Mouse (Mus musculus): Measurements from ENCODE around the gene Ddx55.
A peak's percentile ranks its signal among the peaks of the same experiment; 100 is the strongest.
"Not testable (repeated sequence)": the region's sequence is repeated elsewhere in the genome, so short reads cannot be mapped to it uniquely, and the experiment has no call there.

Gene Ddx55

DNA sequence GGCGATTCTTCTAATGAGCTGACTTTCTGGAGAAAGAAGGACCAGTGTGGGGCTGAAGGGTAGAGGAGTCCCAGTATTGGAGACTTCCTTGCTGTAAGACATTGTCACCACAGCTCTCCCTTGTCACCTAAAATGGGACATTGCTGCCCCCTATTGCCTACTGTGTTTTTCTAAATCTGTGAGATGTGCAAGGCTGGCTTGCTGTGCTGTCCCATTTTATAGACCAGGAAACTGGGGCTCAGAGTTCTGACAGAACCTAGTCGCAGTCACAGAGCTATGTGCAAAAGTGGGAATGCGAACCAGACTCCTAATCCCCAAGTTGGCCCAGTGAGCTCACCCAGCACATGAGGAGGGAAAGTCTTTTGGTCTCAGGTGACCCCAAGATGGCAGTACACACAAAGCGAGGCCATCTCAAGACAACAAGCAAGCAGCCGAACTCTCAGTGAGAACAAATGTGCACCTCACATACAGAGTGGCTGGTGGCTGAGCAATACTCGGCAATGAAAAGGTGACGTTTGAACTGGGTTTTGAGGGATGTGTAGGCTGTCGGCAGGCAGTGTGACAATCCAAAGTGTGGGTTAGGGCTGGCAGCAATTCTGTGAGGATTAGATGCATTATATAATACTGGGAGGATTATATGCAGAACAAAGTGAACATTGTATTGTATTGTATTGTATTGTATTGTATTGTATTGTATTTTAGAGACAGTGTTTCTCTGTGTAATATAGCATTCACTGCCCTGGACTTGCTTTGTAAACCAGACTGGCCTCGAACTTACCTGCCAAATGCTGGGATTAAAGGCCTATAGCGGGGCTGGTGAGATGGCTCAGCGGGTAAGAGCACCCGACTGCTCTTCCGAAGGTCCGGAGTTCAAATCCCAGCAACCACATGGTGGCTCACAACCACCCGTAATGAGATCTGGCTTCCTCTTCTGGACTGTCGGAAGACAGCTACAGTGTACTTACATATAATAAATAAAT lies 13.6 kb upstream of the Ddx55 start:
- DNase-seq (ENCODE audit: low read depth in 2 of 2, low spot score in 2 of 2), result peak; percentile 61 to 73

DNA sequence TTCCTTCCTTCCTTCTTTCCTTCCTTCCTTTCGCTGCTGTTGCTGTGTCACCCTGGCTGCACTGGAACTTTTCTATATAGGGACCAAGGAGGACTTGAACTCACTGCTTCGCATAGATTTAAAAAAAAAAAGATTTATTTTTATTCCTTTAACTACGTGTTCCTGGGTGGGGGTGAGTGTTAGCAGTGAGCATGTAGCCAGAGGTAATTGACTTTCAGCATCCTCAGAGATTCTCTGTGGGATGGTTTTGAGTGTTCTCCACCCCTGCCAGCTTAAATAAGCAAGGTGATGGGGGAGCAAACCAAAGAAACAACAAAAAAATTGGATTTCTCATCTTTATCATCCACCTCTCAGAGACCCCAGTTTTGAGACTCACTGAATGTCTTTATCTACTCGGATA lies 12.8 kb upstream of the Ddx55 start:
- DNase-seq (ENCODE audit: low read depth in 2 of 2, low spot score in 2 of 2), result no peak

DNA sequence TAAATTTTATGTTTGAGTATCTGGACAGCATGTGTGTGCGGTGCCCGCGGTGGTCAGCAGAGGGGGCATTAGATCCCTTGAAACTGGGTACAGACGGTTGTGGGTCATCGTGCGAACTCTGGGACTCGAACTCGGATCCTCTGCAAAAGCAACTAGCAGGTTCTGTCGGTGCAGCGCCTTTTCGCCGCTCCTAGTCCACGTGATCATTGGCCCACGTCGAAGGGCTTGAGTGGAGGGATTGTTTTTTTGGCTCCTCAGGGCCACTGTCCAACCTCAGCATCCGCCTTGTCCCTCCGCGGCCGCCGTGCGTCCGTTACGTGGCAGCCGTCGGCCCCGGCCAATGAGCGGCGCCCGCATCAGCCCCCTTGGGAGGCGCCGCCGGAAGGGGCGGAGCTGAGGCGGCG lies 12.3 kb upstream of the Ddx55 start, which contains the start of gene Tmed2:
Tmed2 (plus strand) TSS at position 313 of the 404 bp plus-strand sequence.
- DNase-seq (ENCODE audit: low read depth in 2 of 2, low spot score in 2 of 2), result peak; percentile 86 to 87

DNA sequence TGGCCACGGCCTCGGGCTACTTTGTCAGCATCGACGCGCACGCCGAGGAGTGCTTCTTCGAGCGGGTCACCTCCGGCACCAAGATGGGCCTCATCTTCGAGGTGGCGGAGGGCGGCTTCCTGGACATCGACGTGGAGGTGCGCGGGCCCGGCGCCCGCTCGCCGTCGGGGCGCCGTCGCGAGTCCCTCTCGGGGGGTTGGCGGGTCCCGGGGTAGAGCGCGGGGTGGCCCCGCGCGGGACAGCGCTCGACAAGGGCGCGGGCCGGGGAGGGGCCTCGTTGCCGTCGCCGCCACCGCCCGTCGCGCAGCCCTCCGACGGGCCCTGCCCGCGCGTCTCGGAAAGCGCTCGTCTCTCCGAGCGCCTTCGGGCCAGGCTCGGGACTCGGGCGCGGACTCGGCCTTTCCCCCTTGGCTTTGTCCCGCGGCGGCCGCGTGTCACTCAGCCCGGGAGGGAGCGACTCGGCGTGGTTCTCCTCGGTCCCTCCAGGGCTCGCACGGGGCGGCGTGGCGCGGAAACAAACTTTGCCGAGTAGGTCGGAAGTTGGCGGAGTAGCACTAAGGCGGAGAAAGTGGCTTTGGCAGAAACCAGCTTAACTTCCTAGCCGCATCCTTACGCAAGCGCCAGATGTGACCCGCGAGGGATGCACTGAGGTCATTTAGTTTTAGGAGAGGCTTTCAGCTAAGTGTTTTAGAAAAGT lies 11.6 kb upstream of the Ddx55 start:
- DNase-seq (ENCODE audit: low read depth in 2 of 2, low spot score in 2 of 2), result peak; percentile 48 to 61

DNA sequence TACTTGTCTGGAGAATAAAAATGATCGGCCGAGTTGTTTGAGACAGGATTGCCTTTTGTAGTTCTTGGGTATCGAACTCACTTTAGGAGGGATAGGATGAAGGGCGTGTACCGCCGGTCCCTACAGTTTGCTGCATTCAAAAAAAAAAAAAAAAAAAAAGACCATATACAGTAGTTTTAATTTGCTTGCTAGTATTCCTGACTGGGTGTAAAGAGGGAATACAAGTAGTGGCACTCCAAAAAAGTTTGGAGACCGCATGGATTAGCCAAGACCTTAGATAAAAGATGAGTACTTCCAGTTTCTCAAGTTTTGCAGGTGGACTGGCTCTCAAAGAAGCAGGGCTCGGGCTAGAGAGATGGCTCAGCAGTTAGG lies 11.1 kb upstream of the Ddx55 start:
- DNase-seq (ENCODE audit: low read depth in 2 of 2, low spot score in 2 of 2), result no peak

DNA sequence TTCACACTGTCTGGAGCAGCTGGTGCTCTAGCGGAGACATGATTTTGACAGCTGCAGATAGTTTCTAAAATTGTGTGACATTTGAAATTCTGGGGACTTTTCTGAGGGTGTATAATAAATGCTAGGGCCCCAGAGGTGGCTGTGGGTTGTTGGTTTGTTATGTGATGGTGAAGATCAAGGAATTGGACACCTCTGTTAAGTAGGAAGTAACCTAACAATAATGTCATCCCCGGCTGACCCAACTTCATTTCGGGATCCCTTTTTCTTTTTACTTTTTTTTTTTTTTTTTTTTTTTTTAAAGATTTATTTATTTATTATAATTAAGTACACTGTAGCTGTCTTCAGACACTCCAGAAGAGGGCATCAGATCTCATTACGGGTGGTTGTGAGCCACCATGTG lies 1.9 kb upstream of the Ddx55 start:
- DNase-seq (ENCODE audit: low read depth in 2 of 2, low spot score in 2 of 2), result not testable (repeated sequence)

DNA sequence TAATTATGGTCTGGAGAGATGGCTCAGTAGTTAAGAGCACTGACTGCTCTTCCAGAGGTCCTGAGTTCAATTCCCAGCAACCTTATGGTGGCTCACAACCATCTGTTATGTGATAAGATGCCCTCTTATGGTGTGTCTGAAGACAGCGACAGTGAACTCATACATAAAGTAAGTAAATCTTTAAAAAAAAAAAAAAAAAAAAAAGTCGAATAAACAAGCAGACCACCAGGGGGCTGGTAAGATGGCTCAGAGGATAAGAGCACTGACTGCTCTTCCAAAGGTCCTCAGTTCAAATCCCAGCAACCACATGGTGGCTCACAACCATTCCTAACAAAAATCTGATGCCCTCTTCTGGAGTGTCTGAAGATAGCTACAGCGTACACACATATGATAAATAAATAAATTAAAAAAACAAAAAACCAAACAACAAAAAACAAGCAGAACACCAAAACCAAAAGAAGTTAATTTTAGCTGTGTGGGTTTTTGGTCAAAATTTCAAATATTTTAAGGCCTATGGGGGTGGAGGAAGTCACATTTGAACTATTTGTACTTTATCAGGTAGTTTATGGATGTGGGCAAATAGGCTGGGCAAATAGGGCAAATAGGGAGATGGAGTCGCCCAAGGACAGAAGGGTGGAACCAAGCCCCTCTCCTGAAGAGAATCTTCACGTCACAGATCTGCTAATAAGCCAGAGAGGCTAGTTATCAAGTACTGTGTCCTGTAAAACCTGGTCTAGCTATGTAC lies 1.1 kb upstream of the Ddx55 start:
- not testable (repeated sequence) for DNase-seq (ENCODE audit: low read depth in 2 of 2, low spot score in 2 of 2)

DNA sequence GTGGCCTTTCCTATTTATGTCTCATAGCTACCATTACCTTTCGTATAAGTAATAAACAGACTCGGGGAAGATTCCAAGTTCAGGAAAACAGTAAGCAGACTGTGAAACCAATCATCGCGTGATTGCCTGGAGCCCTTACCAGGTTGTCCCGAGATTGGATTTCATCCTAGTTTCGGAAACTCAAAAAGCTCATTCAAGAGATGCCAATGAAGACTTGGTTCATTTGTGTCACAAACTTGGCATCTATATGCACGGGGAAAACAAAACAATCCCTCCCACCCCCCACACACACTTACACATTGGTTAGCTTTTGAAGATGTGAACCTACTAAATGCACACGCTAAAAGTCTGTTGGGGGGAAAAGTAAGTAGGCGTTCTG lies 581 bp upstream of the Ddx55 start:
- no peak for DNase-seq (ENCODE audit: low read depth in 2 of 2, low spot score in 2 of 2)

DNA sequence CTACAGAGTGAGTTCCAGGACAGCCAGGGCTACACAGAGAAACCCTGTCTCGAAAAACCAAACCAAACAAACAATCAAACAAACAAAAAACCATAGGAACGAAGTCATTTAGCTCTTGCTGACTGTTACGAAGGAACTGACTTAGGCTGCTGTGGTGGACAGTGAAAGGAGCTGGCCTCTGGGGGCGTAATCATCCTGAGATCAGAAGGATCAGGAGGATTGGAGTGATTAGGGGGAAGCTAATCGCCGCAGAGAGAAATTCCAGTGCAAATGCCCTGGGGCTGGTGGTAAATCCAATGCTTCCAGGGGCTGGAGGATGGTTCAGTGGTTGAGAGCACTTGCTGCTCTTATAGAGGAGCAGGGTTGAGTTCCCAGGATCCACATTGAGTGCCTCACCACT lies 943 bp downstream of the Ddx55 start:
- no peak for DNase-seq (ENCODE audit: low read depth in 2 of 2, low spot score in 2 of 2)

DNA sequence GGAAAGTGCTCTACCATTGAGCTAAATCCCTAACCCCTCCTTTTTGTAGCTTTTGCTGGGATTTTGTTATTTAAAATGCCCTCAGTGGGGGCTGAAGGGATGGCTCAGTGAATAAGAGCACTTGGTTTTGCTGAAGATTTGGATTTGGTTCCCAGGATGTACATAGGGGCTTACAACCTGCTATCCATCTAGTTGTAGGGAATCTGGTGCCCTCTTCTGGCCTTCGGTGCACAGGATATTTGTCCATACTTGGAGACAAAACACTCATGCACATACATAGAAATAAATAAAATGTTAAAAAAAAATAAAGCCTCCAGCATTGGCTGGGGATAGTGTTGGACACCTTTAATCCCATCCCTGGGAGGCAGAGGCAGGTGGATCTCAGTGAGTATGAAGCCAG lies 2.5 kb downstream of the Ddx55 start:
- DNase-seq (ENCODE audit: low read depth in 2 of 2, low spot score in 2 of 2), result no peak

DNA sequence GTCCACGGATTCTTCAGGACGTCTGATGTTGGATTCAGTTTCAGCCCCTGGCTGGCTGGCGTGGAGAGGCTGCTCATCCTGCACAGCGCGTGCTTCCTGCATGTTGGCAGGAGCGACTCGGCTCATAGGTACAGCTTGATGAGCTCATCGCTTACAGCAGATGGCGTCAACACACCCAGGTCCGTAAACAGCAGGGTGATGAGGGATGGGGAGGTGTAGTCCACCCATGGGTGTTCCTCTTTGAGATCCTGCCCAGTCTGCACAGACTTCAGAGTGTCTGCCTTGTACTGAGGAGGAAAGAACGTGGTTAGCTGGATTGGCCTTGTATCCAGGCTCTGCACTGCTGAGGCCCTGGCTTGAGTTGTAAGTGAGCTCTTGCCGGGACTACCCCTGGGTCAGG lies 18.4 kb downstream of the Ddx55 start:
- no peak for DNase-seq (ENCODE audit: low read depth in 2 of 2, low spot score in 2 of 2)

DNA sequence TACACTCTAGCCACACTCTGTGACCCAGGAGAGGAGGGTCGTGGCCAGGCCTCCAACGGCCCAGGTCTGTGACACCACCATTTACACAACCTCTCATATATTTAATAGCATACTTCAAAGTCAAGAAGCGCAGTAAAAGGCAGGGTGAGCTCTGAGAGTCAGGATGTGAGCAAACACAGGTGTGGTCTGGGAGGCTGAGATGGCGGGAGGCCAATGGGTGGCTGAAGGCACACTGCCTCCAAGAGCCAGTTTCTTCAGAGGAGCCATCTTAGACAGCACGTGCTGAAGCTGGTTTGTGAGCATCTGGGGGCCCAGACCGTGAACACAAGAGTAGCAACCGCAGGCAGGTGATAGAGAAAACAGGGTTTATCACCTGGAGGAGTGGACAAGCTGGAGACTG lies 22.8 kb downstream of the Ddx55 start:
- no peak for DNase-seq (ENCODE audit: low read depth in 2 of 2, low spot score in 2 of 2)

DNA sequence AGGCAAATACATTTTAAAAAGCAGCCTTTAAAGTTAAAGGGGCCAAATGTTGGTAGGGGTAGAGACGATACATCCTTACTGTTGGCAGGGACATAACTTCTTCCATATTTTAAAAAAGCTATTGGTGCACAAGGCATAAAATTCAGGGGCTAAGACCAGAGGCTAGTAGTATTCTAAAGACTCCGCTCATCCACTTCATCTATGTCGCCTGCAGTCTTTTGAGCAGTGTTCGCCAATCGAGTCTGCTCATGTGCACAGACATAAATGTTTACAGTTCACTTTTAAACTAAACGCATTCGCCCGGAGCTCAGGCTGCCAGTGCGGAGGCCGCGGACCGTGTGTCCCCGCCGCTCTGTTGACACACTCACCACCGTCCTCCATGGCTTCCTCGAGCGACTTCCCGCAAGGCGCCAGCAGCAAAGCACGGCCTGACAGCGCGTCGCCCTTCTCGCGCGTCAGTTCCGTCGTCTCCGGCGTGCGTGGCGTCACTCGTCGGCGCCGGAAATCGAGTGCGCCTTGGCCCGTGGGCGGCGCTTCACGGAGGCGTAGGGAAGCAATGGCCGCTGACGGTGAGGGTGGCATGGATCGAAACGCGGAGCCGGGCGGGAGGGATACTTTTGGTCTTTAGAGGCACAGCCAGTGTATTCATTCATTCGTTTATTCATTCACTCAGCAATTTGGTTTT lies 26.1 kb downstream of the Ddx55 start, which contains the start of the genes Eif2b1 and Gtf2h3:
Eif2b1 (minus strand) TSS at position 499 of the 685 bp plus-strand sequence.
Gtf2h3 (plus strand) TSS at position 508 of the 685 bp plus-strand sequence.
- DNase-seq (ENCODE audit: low read depth in 2 of 2, low spot score in 2 of 2), result peak; percentile 88 to 90

DNA sequence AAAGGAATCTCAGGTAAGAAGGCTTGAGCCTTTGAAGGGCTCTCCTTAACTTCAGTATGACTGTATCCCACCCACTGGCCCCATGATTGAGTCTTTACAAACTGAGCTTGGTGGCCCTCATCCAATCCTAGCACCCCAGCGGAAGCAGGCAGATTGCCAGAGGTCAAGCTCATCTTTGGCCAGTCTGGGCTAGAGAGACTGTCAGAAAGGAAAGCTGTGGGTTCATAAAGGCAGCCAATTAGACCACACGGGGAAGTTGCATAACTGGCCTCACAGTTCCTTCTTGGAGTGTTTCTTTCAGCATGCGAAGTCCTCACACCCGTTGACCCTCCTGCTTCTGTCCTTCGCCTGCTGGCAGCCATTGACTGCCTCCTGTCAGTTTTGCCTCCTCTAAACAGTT lies 29.9 kb downstream of the Ddx55 start:
- no peak for DNase-seq (ENCODE audit: low read depth in 2 of 2, low spot score in 2 of 2)

DNA sequence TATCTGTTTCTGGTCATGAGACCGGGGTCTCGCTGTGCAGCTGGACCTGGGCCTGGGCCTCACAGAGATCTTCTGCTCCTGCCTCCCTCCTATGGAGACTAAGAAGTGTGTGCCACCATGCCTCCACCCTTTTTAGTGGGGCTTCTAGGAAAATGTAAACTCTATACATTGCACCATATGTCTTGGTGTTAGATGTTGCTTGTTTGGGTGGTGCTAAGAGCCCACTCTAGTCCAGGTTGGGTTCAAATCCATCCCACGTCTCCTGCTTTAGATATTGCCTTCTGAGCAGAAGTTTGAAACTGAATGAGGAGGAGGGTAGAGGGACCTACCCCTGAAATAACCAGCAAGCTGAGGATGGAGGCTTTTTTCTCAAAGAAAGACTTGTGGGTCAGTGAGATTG lies 40.1 kb downstream of the Ddx55 start:
- DNase-seq (ENCODE audit: low read depth in 2 of 2, low spot score in 2 of 2), result no peak

DNA sequence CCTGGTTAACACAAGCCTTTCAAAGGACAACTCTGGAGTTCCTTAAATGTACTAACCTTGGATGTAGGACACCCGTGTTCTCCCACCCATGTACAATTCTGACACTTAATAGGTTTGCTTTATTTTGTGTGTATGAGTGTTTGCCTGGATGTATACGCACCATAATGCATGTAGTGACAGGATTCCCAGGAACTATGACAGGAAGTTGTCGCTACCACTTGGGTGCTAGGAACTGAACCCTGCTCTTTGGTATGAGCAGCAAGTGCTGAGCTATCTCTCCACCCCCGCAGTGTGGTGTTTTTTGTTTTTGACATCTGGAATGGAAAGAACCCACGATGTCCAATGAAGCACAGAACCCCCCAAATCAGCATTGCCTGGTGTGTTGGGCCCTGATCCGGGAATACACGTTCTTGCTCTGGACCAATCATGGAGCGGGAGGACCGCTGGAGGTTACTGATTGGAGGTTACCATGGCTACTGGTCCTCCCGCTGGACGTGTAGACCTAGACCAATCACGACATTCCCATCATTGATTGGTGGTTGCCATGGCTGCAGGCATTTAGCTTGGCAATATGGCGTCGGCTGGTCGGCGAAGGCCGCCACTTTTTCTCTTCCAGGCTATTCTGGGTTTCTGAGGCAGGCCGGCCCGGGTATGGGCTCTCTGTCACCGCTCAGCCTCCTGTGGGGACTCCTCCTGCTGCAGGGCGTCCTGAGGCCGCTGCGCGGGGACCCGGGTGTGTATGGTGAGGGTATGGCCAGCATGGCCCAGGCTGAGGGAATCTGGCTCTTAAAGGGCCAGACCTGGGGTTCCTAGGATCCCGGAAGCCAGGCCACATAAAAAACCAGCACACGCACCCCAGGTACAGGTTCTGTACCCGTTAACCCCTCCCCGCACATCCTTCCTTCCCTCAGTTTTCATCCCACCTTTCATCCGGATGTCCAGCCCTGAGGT lies 45.8 kb downstream of the Ddx55 start:
- peak in 1 of 2 experiments; percentile 14 for DNase-seq (ENCODE audit: low read depth in 2 of 2, low spot score in 2 of 2)

DNA sequence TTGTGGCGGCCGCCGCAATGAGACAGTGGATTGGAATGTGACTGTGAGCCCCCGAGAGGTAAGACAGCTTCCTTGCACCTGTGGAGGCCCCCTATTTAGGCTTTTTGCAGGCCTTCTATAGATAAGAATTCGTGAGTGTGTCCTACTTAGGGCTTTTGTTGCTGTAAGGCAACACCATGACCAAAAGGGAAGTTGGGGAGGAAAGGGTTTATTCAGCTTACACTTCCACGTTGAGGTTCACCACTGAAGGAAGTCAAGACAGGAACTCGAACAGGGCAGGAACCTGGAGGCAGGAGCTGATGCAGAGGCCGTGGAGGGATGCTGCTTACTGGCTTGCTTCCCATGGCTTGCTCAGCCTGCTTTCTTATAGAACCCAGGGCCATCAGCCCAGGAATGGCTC lies 47.1 kb downstream of the Ddx55 start:
- DNase-seq (ENCODE audit: low read depth in 2 of 2, low spot score in 2 of 2), result not testable (repeated sequence)

DNA sequence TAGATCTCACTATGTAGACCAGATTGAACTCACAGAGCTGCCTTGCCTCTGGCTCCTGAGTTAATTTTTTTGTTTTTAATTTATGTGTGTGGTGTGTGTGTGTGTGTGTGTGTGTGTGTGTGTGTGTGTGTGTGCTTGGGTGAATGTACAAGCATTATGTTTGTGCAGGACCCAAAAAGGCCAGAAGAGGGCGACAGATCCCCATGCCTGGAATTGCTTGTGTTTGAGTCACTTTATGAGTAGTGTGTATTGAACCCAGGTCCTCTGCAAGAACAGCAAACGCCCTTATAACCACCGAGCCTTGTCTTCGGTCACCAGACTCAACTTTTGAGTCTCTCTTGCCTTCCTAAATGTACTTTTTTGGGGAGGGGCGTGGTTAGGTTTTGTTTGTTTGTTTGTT lies 49.7 kb downstream of the Ddx55 start:
- peak; percentile 60 to 70 for DNase-seq (ENCODE audit: low read depth in 2 of 2, low spot score in 2 of 2)

DNA sequence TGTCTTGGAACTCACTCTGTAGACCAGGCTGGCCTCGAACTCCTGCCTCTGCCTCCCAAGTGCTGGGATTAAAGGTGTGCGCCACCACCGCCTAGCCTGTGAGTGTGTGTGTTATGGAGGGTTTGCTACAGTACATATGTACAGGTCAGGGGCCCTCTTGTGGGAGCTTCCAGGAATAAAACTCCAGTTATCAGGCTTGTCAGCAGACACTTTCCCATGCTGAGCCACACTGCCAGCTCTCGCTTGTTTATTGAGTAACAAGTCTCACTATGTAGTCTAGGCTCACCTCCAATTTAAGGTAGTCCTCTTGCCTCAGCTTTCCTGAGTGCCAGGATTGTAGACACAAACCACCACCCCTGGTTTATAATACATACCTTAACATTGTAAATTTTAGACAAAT lies 51.6 kb downstream of the Ddx55 start:
- no peak for DNase-seq (ENCODE audit: low read depth in 2 of 2, low spot score in 2 of 2)

Measured in CD8-positive naive resting alpha-beta T cell, adult 2 months (primary cell).